Comparison of ENCODE assay signal across 8 mouse cellular contexts in the genomic region with DNA sequence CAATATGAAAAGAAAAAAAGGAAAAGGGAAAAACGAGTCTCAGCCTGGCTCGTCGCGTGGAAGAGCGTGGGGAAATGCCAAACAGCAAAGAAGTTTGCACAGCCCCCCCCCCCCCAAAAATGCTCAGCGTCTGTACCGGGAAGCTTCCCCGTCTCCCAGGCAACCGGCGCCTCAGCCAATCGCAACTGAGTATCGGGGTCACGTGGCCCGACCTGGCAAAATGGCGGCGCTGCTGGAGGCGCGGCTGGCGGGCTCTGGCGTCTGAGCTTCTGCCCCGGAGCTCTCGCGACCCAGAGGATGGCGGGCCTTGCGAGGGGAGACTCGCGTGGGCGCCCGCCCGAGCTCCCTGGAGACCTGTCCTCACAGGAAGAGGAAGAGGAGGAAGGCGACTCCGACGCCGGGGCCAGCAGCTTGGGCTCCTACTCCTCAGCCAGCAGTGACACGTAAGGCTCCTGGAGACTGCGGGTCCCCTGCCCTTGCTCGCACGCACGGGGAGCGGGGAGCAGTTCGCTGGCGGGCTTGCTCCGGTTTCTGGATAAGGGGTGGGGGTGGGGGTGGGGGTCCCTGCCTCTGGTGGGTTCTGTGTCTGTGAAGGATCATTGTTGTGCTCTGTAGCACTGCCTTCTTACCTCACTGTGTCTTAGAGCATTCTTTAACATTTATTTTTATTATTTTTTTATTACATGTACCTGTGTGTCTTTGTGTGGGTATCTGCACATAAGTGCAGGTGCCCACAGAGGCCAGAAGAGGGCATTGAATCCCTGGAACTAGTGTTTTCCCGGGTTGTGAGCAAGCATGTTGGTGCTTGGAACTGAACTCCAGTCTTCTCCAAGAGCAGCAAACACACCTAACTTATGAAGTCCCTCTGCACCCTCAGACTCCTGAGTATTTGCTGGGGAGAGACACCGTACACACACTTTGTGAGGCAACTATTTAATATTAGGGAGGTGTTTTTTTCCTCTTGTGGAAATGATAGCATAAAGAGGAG. TPM values are rescaled to one million over a fixed set of nuclear protein-coding genes. Genes with fewer than 3 reads are reported as not detected.
DNase-seq lines count a peak whose midpoint lies in the region; ATAC-seq lines count a peak whose summit lies in the region.

No protein-coding gene starts in this region.

- intact Hi-C loops in gastrocnemius, postnatal 36 days (cut with DNase I): no loop called here
- intact Hi-C loops in left cerebral cortex, postnatal 25 days (cut with DNase I): no loop called here

- peak; percentile 81 for DNase-seq in adrenal gland, adult 8-10 months
- peak; percentile 86 for DNase-seq in embryo, embryonic 11.5 days (ENCODE audit: low read depth, low spot score)
- DNase-seq in gastrocnemius, postnatal 36 days: peak; percentile 86 to 88
- peak; percentile 88 for DNase-seq in left cerebral cortex, postnatal 25 days (ENCODE audit: low spot score in 2 of 2)
- peak; percentile 93 for DNase-seq in mesoderm, embryonic 11.5 days (ENCODE audit: low read depth, low spot score)
- peak; percentile 88 for DNase-seq in right cerebral cortex, postnatal 25 days
- peak; percentile 83 to 89 for DNase-seq in urinary bladder, postnatal 36 days (ENCODE audit: low spot score in 2 of 2)

- H3K4me1 ChIP-seq in intestine, embryonic 16.5 days (ENCODE audit: control insufficient read depth, insufficient read depth, low read length): no peaks in the 10 kb centered on the region

- H3K4me2 ChIP-seq in intestine, embryonic 16.5 days (ENCODE audit: low read depth, low read length): peak overlapping the region; percentile 78

- peak overlapping the region; percentile 84 for H3K9ac ChIP-seq in intestine, embryonic 16.5 days (ENCODE audit: low read depth, low read length)

- H3K9me3 ChIP-seq in intestine, embryonic 16.5 days (ENCODE audit: control insufficient read depth, low read length): no peaks in the 10 kb centered on the region

- no peaks in the 10 kb centered on the region for H3K36me3 ChIP-seq in intestine, embryonic 16.5 days (ENCODE audit: control insufficient read depth, insufficient read depth, low read length)

- ATAC-seq in intestine, embryonic 16.5 days: peak; percentile 95

- H3K4me3 ChIP-seq in intestine, embryonic 16.5 days (ENCODE audit: low read length): peak overlapping the region; percentile 89

- no peaks in the 10 kb centered on the region for H3K27me3 ChIP-seq in intestine, embryonic 16.5 days (replicated peaks; ENCODE audit: control insufficient read depth, insufficient read depth, low read length)

- H3K27ac ChIP-seq in intestine, embryonic 16.5 days (ENCODE audit: low read length): no peak overlapping the region

- WGBS in intestine, embryonic 16.5 days: 3% methylated on average over 45 of the region's 45 CpGs

RNA-seq across cellular contexts. Expression of gene Intu, which starts 9.8 kb away (rescaled TPM):
- total RNA-seq in adrenal gland, adult 8-10 months (2022): 1 to 10 TPM; 2.9 to 5.0 (median 4.3) TPM
- total RNA-seq in gastrocnemius, postnatal 36 days (2021): 1 to 10 TPM; 1.0 to 1.8 TPM
- 1.9 TPM in 2 replicates for polyA plus RNA-seq in intestine, embryonic 16.5 days (2015; fragmentation: Nextera tagmentation; extraction: Ambion mirVana)
- 1 to 10 TPM; 6.6 to 6.7 TPM for total RNA-seq in left cerebral cortex, postnatal 25 days (2021)
